Mouse (Mus musculus) forebrain, embryonic 13.5 days (tissue): Measurements from ENCODE around the gene BC005537. TPM values are rescaled to one million over a fixed set of nuclear protein-coding genes. Genes with fewer than 3 reads are reported as not detected.

ENCODE experiments used
- ATAC-seq: fragments of 200-750 bp; cut with Nextera tagmentation; 2 replicates; pipeline ENCODE4 v1.8.0; 2017
- H3K27ac ChIP-seq: fragments of 300-500 bp; sonication (generic); 2 replicates; pipeline ENCODE4 v1.5.1; 2015; ENCODE audit warnings: inconsistent platforms, mild to moderate bottlenecking, moderate library complexity
- H3K27me3 ChIP-seq: fragments of 300-500 bp; sonication (generic); 2 replicates; pipeline ENCODE4 v1.6.1; 2015; ENCODE audit warnings: mild to moderate bottlenecking, inconsistent platforms
- H3K36me3 ChIP-seq: fragments of 300-500 bp; sonication (generic); 2 replicates; pipeline ENCODE4 v1.6.1; 2015; ENCODE audit warnings: mild to moderate bottlenecking, inconsistent platforms; ENCODE audit not compliant: poor library complexity, severe bottlenecking
- H3K4me1 ChIP-seq: fragments of 300-500 bp; sonication (generic); 2 replicates; pipeline ENCODE4 v1.6.1; 2015; ENCODE audit warnings: inconsistent platforms
- H3K4me2 ChIP-seq: fragments of 300-500 bp; sonication (generic); 2 replicates; pipeline ENCODE4 v1.6.1; 2015; ENCODE audit warnings: inconsistent platforms, mild to moderate bottlenecking, moderate library complexity
- H3K4me3 ChIP-seq: fragments of 300-500 bp; sonication (generic); 2 replicates; pipeline ENCODE4 v1.5.1; 2015; ENCODE audit warnings: mild to moderate bottlenecking, inconsistent platforms
- H3K9ac ChIP-seq: fragments of 300-500 bp; sonication (generic); 2 replicates; pipeline ENCODE4 v1.6.1; 2015; ENCODE audit warnings: mild to moderate bottlenecking, inconsistent platforms
- H3K9me3 ChIP-seq: fragments of 300-500 bp; sonication (generic); replicated peaks from 2 replicates; pipeline ENCODE4 v1.6.1; 2016; ENCODE audit warnings: inconsistent platforms
- WGBS: fragments of 180-500 bp; shearing (Covaris S2); methylation state at CpG from one replicate; pipeline ENCODE4 v1.1.7; 2015; 5-methylcytosine and 5-hydroxymethylcytosine counted together
- polyA plus RNA-seq: library from polyadenylated mRNA; unstranded; fragments of >200 nt; fragmentation: Nextera tagmentation; extraction: Ambion mirVana; gene quantifications from 2 replicates; pipeline ENCODE4 v1.2.1, GENCODE M21; 2015

Gene BC005537
- polyA plus RNA-seq, 1 experiment from 2014 or later: 28.4 TPM

DNA sequence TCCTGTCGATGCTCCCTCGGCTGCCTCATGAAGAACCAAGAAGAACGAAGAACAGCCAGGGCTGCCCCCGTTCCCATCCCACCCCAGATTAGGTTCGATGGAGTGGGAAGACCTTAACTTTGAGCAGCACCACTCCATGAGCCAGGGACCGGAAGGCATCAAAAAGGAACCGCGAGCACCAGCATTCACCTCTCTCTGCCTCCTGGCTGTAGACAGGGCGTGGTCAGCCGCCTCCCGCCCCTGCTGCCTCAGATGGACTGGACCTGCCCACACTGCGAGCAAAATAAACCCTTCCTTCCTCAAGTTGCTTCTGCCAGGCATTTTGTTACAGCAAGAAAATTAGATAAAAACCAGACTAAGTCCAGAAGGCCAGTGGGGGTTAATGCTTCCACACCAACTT is 59.6 kb downstream of the BC005537 start:
- no peaks in the 10 kb centered on the region for H3K9me3 ChIP-seq

DNA sequence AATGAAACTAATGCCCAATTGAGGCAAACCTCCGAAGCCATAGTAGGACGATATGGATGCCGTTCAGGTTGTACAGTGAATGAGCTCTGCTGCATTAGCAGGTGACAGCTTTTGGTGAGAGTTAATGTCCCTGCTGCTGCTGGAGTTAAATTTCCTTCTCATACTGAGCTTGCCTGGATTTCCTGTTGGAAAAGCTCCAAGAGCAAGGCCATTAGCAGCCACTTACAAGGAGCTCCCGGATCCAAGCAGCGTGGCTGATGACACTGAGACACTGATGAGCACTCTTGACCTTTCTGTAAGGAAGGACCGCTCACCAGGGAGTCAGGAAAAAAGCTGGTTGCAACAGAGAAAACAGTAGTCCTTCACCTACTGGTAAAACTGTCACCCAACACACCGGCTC is 60.6 kb downstream of the BC005537 start:
- 83% methylated on average over 7 of the region's 7 CpGs for WGBS
- Histone ChIP-seq H3K4me1 (no peaks in the 10 kb centered on the region), H3K4me2 (no peak overlapping the region), H3K36me3 (no peaks in the 10 kb centered on the region), H3K27ac (no peak overlapping the region), H3K27me3 (no peaks in the 10 kb centered on the region), H3K9ac (no peak overlapping the region), H3K4me3 (no peak overlapping the region), H3K9me3 (no peaks in the 10 kb centered on the region)
- no peak for ATAC-seq

More for the DNA sequence above, 59.6 kb downstream of the BC005537 start:
- Histone ChIP-seq H3K4me1 (no peaks in the 10 kb centered on the region), H3K4me3 (no peak overlapping the region), H3K36me3 (no peaks in the 10 kb centered on the region), H3K27ac (no peak overlapping the region), H3K9ac (no peak overlapping the region), H3K27me3 (no peaks in the 10 kb centered on the region), H3K4me2 (no peak overlapping the region)
- no peak for ATAC-seq
- 82% methylated on average over 12 of the region's 12 CpGs for WGBS

DNA sequence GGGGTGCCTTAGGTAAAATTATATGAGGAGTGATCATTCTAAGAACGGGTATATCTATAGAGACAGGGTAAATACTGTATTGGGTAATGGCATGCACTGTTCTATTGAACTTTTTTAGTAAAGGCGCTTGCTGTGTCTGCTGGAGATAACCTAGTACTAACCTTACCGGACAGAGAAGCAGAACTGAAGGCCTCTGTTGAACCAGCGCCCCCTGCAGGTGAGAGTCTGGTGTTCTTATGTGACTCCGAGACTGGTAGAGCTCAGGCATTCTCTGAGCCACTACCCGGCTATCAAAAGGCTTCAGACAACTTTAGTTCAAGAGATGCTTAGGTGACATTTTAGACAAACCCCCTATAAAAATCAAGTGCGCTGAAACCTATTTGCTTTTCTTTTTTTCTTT is 61.1 kb downstream of the BC005537 start:
- Histone ChIP-seq H3K9me3 (no peaks in the 10 kb centered on the region), H3K9ac (no peak overlapping the region), H3K36me3 (no peaks in the 10 kb centered on the region), H3K4me3 (no peak overlapping the region), H3K4me1 (no peaks in the 10 kb centered on the region), H3K27me3 (no peaks in the 10 kb centered on the region), H3K4me2 (no peak overlapping the region), H3K27ac (no peak overlapping the region)
- 64% methylated on average over 7 of the region's 7 CpGs for WGBS
- ATAC-seq: no peak

Other genes with a start within 250 kb of the BC005537 start
- gene Ripor2, start 219.5 kb upstream of the BC005537 start, polyA plus RNA-seq: 15.8 and 20.0 TPM in 2 replicates
- not detected in 2 replicates for gene Armh2, start 60.4 kb upstream of the BC005537 start, polyA plus RNA-seq
- gene Gmnn, start 39.7 kb upstream of the BC005537 start, polyA plus RNA-seq: 108 and 109 TPM in 2 replicates
- 63.6 and 66.5 TPM in 2 replicates for gene Acot13, start 29.9 kb downstream of the BC005537 start, polyA plus RNA-seq
- 58.3 TPM in 2 replicates for gene Tdp2, start 30.0 kb downstream of the BC005537 start, polyA plus RNA-seq
- 0.96 and 1.4 TPM in 2 replicates for gene D130043K22Rik, start 43.5 kb downstream of the BC005537 start, polyA plus RNA-seq
- 6.2 and 7.5 TPM in 2 replicates for gene Aldh5a1, start 136.0 kb downstream of the BC005537 start, polyA plus RNA-seq
- gene Gpld1, start 141.5 kb downstream of the BC005537 start, polyA plus RNA-seq: 0.27 and 0.47 TPM in 2 replicates
- 13.8 and 17.3 TPM in 2 replicates for gene Mrs2, start 218.7 kb downstream of the BC005537 start, polyA plus RNA-seq